Mouse (Mus musculus) MEL-GATA-1-ER (cell line): ENCODE measurements around the gene Fars2.

ENCODE experiments used
- DNase-seq: peaks from one replicate; pipeline ENCODE4 v3.0.0-alpha.2; 2012; ENCODE audit warnings: low read depth; ENCODE audit errors: extremely low read depth

The Fars2 gene

GRCm38 (mm10) chr13:36506315-36506714 lies 389.1 kb downstream of the Fars2 start:
- DNase-seq: no peak

- DNase-seq: no peak
Measured at GRCm38 (mm10) chr13:36510161-36510560, 392.9 kb downstream of the Fars2 start.

GRCm38 (mm10) chr13:36513126-36513525 lies 395.9 kb downstream of the Fars2 start:
- DNase-seq: no peak

GRCm38 (mm10) chr13:36518144-36518571 lies 400.9 kb downstream of the Fars2 start:
- DNase-seq: no peak

- DNase-seq: no peak
Measured at GRCm38 (mm10) chr13:36527761-36528160, 410.5 kb downstream of the Fars2 start.

GRCm38 (mm10) chr13:36528223-36528895 lies 411.1 kb downstream of the Fars2 start:
- no peak for DNase-seq

GRCm38 (mm10) chr13:36529467-36530039 lies 412.3 kb downstream of the Fars2 start:
- DNase-seq: no peak

GRCm38 (mm10) chr13:36530852-36531251 lies 413.6 kb downstream of the Fars2 start:
- no peak for DNase-seq

GRCm38 (mm10) chr13:36531893-36532292 lies 414.7 kb downstream of the Fars2 start:
- DNase-seq: no peak

GRCm38 (mm10) chr13:36533071-36533470 lies 415.9 kb downstream of the Fars2 start:
- no peak for DNase-seq

GRCm38 (mm10) chr13:36533518-36533917 lies 416.3 kb downstream of the Fars2 start:
- DNase-seq: no peak

GRCm38 (mm10) chr13:36533966-36534540 lies 416.8 kb downstream of the Fars2 start:
- DNase-seq: peak; percentile 62

- DNase-seq: no peak
Measured at GRCm38 (mm10) chr13:36537580-36537979, 420.4 kb downstream of the Fars2 start.

GRCm38 (mm10) chr13:36538385-36538784 lies 421.2 kb downstream of the Fars2 start:
- DNase-seq: no peak

GRCm38 (mm10) chr13:36540231-36540630 lies 423.0 kb downstream of the Fars2 start:
- DNase-seq: no peak

- no peak for DNase-seq
Measured at GRCm38 (mm10) chr13:36541287-36541780, 424.1 kb downstream of the Fars2 start.

GRCm38 (mm10) chr13:36550694-36551093 lies 433.5 kb downstream of the Fars2 start:
- DNase-seq: no peak

GRCm38 (mm10) chr13:36552522-36553246 lies 435.5 kb downstream of the Fars2 start:
- DNase-seq: no peak

- no peak for DNase-seq
Measured at GRCm38 (mm10) chr13:36553247-36553642, 436.0 kb downstream of the Fars2 start.

GRCm38 (mm10) chr13:36554743-36555142 lies 437.5 kb downstream of the Fars2 start:
- DNase-seq: no peak

- DNase-seq: no peak
Measured at GRCm38 (mm10) chr13:36562447-36563441, 445.5 kb downstream of the Fars2 start.
